Mouse (Mus musculus): Measurements from ENCODE around the gene Tsr1.

DNA sequence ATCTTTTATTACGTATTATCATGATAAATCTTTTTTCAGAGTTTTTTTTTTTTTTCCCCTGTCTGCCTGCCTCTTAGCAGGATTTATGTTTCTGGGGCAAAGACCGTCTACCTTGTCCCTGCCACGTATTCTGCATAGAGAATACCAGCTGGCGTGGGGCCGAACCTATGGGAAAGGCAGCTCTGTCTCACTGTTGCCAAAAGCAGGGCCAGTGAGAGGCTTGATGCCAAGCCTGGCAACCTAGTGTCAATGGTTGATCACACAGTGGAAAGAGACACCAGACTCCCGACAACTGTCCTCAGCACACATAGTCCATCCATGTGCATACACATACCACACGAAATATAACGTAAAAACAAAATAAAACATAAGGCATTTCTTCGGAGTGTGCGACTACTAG lies 14.8 kb upstream of the Tsr1 start:
- TF ChIP-seq CTCF (IDR thresholded peaks at IDR 0.05; ENCODE audit: extremely low read depth, insufficient read depth, low read length), result no peak
- TF ChIP-seq POLR2A (IDR thresholded peaks at IDR 0.05; ENCODE audit: extremely low read depth, insufficient read depth, low read length), result no peak
